Mouse (Mus musculus): ENCODE data around the gene 1810065E05Rik.
A peak's percentile ranks its signal among the peaks of the same experiment; 100 is the strongest.

Gene 1810065E05Rik

GRCm38 (mm10) chr11:58420815-58421214 is at the start of gene 1810065E05Rik:
TSS of gene 1810065E05Rik (plus strand) at chr11:58421111.
- no peak for DNase-seq (ENCODE audit: low spot score in 2 of 2)

GRCm38 (mm10) chr11:58377273-58377672 is 43.6 kb upstream of the 1810065E05Rik start:
- DNase-seq (ENCODE audit: low spot score in 2 of 2) = no peak

- no peak for DNase-seq (ENCODE audit: low spot score in 2 of 2)
Observed at GRCm38 (mm10) chr11:58377686-58378085, 43.2 kb upstream of the 1810065E05Rik start.

GRCm38 (mm10) chr11:58378763-58379278 is 42.1 kb upstream of the 1810065E05Rik start, which contains the start of gene Lypd8:
TSS of gene Lypd8 (plus strand) at chr11:58379043.
- DNase-seq (ENCODE audit: low spot score in 2 of 2) = no peak

GRCm38 (mm10) chr11:58379516-58379915 is 41.4 kb upstream of the 1810065E05Rik start:
- no peak for DNase-seq (ENCODE audit: low spot score in 2 of 2)

GRCm38 (mm10) chr11:58382471-58382870 is 38.4 kb upstream of the 1810065E05Rik start:
- no peak for DNase-seq (ENCODE audit: low spot score in 2 of 2)

GRCm38 (mm10) chr11:58399985-58400645 is 20.8 kb upstream of the 1810065E05Rik start:
- no peak for DNase-seq (ENCODE audit: low spot score in 2 of 2)

- no peak for DNase-seq (ENCODE audit: low spot score in 2 of 2)
Observed at GRCm38 (mm10) chr11:58400655-58401054, 20.3 kb upstream of the 1810065E05Rik start.

- peak in 1 of 2 experiments; percentile 14 for DNase-seq (ENCODE audit: low spot score in 2 of 2)
Observed at GRCm38 (mm10) chr11:58408066-58408465, 12.8 kb upstream of the 1810065E05Rik start.

- DNase-seq (ENCODE audit: low spot score in 2 of 2) = no peak
Observed at GRCm38 (mm10) chr11:58418336-58418735, 2.6 kb upstream of the 1810065E05Rik start.

- DNase-seq (ENCODE audit: low spot score in 2 of 2) = no peak
Observed at GRCm38 (mm10) chr11:58432259-58432658, 11.3 kb downstream of the 1810065E05Rik start, which contains the start of gene Gm12253. TSS of gene Gm12253 (plus strand) at chr11:58432559.

GRCm38 (mm10) chr11:58437866-58438265 is 17.0 kb downstream of the 1810065E05Rik start:
- no peak for DNase-seq (ENCODE audit: low spot score in 2 of 2)

GRCm38 (mm10) chr11:58452759-58453158 is 31.8 kb downstream of the 1810065E05Rik start, which contains the start of gene Lypd9:
TSS of gene Lypd9 (minus strand) at chr11:58452923.
- no peak for DNase-seq (ENCODE audit: low spot score in 2 of 2)

- DNase-seq (ENCODE audit: low spot score in 2 of 2) = no peak
Observed at GRCm38 (mm10) chr11:58453592-58453991, 32.7 kb downstream of the 1810065E05Rik start.

GRCm38 (mm10) chr11:58462170-58462569 is 41.3 kb downstream of the 1810065E05Rik start, which contains the start of gene Olfr30:
TSS of gene Olfr30 (minus strand) at chr11:58462270.
- DNase-seq (ENCODE audit: low spot score in 2 of 2) = no peak
